Mouse (Mus musculus) hindbrain, embryonic 15.5 days (tissue): ENCODE measurements around the gene Skap2. TPM values are rescaled to one million over a fixed set of nuclear protein-coding genes. Genes with fewer than 3 reads are reported as not detected.

Experiments
- ATAC-seq: fragments of 200-750 bp; cut with Nextera tagmentation; 2 replicates; pipeline ENCODE4 v1.8.0; 2017; ENCODE audit warnings: low read depth, moderate number of reproducible peaks, moderate TSS enrichment; ENCODE audit not compliant: low FRiP score
- H3K27ac ChIP-seq: fragments of 300-500 bp; sonication (generic); replicated peaks from 2 replicates; pipeline ENCODE4 v1.5.1; 2015; ENCODE audit warnings: mild to moderate bottlenecking, inconsistent platforms
- H3K27me3 ChIP-seq: fragments of 300-500 bp; sonication (generic); 2 replicates; pipeline ENCODE4 v1.6.1; 2015; ENCODE audit warnings: control low read depth, inconsistent platforms
- H3K36me3 ChIP-seq: fragments of 300-500 bp; sonication (generic); 2 replicates; pipeline ENCODE4 v1.6.1; 2015; ENCODE audit warnings: control low read depth, inconsistent platforms
- H3K4me1 ChIP-seq: fragments of 300-500 bp; sonication (generic); replicated peaks from 2 replicates; pipeline ENCODE4 v1.6.1; 2015; ENCODE audit warnings: control low read depth, inconsistent platforms
- H3K4me2 ChIP-seq: fragments of 300-500 bp; sonication (generic); 2 replicates; pipeline ENCODE4 v1.6.1; 2015; ENCODE audit warnings: moderate library complexity, mild to moderate bottlenecking, inconsistent platforms
- H3K4me3 ChIP-seq: fragments of 300-500 bp; sonication (generic); 2 replicates; pipeline ENCODE4 v1.5.1; 2015; ENCODE audit warnings: mild to moderate bottlenecking, inconsistent platforms
- H3K9ac ChIP-seq: fragments of 300-500 bp; sonication (generic); 2 replicates; pipeline ENCODE4 v1.6.1; 2015; ENCODE audit warnings: inconsistent platforms
- H3K9me3 ChIP-seq: fragments of 300-500 bp; sonication (generic); 2 replicates; pipeline ENCODE4 v1.6.1; 2016; ENCODE audit warnings: control low read depth, inconsistent platforms
- WGBS: fragments of 180-500 bp; shearing (Covaris S2); methylation state at CpG from one replicate; pipeline ENCODE4 v1.1.7; 2015; 5-methylcytosine and 5-hydroxymethylcytosine counted together
- polyA plus RNA-seq: library from polyadenylated mRNA; unstranded; fragments of >200 nt; fragmentation: Nextera tagmentation; extraction: Ambion mirVana; gene quantifications from 2 replicates; pipeline ENCODE4 v1.2.1, GENCODE M21; 2015

Skap2 gene
- polyA plus RNA-seq, 1 experiment from 2014 or later, result 27.4 TPM

DNA sequence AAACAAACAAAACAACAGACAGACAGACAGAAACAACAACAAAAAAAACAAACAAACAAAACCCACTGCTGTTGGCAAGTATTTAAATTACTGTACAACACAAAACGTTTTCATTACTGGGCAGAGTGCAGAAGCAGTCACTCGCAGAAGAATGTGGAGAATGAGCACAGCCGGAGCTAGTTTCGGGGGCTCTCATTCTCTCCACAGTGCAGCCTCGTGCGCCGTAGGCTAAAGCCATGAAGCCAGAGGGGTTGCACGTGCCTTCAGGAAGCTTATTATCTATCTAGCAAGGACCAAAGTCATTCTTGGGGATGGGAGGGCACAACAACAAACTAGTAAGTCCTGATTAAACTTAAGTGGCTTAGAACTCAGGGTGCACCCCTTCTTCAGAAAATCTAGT is 152.0 kb downstream of the Skap2 start:
- 26% methylated on average over 8 of the region's 8 CpGs for WGBS
- Histone ChIP-seq H3K36me3 (no peaks in the 10 kb centered on the region), H3K9ac (no peak overlapping the region), H3K27ac (no peak overlapping the region), H3K27me3 (no peaks in the 10 kb centered on the region), H3K4me3 (no peak overlapping the region), H3K4me2 (no peak overlapping the region), H3K9me3 (no peaks in the 10 kb centered on the region), H3K4me1 (0 out of 2 replicates have a peak, but pooled peaks cover 10% of the 10 kb centered on the region)
- ATAC-seq, result no peak

DNA sequence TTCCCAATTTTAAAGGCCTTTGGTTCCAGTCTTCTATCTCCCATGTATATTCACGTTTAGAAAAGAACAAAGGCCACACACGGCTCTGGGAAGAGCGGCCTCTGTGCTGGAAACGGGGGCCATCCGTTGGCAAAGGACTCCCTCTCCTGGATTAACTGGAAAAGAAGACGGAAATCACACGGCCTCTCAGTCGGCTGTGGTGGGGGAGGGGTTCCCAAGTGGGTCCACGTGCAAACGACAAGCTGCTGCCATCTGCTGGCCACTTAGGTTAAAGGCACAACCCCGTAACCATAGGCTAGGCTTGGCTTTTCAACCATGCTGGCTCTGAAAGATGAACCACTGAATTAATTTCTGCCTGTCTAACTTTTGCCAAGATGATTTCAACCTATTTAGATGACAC is 154.5 kb downstream of the Skap2 start:
- no peak overlapping the region for H3K4me3 ChIP-seq
- under 1% methylated on average over 11 of the region's 11 CpGs for WGBS
- ATAC-seq, result peak; percentile 98

GRCm38 (mm10) chr6:51853291-51853690 is 159.1 kb downstream of the Skap2 start:
- Histone ChIP-seq H3K9me3 (no peaks in the 10 kb centered on the region), H3K27ac (peak overlapping the region; percentile 36), H3K9ac (no peak overlapping the region), H3K36me3 (no peaks in the 10 kb centered on the region), H3K4me1 (peaks cover 46% of the 10 kb centered on the region), H3K4me3 (no peak overlapping the region), H3K27me3 (no peaks in the 10 kb centered on the region), H3K4me2 (no peak overlapping the region)
- WGBS, result 63% methylated on average over 3 of the region's 3 CpGs
- ATAC-seq, result no peak

More for the DNA sequence above, 154.5 kb downstream of the Skap2 start:
- Histone ChIP-seq H3K27ac (peak overlapping the region; percentile 79), H3K9me3 (no peaks in the 10 kb centered on the region), H3K9ac (no peak overlapping the region), H3K4me1 (peaks cover 11% of the 10 kb centered on the region), H3K36me3 (no peaks in the 10 kb centered on the region), H3K27me3 (no peaks in the 10 kb centered on the region), H3K4me2 (peak overlapping the region; percentile 26; the same call in 1 of the 2 replicates)

DNA sequence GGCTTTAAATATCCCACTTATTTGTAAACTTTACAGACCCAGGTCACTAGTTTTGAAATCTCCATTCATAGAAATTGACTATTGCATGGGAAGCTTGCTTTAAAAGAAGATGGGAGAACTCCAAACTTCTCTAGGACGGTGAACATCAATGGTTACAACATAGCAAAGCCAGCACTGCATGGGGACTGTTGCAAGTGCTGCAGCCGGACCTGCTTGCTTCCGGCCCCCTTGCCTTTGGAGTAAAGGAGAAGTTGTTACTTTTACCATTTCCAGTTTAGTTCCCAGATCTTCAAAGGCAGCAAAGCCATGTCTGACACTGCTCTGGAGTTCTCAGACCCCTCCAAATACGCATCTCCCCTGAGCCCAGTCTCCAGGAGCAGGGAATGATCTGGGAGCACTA is 159.7 kb downstream of the Skap2 start:
- 66% methylated on average over 4 of the region's 4 CpGs for WGBS

DNA sequence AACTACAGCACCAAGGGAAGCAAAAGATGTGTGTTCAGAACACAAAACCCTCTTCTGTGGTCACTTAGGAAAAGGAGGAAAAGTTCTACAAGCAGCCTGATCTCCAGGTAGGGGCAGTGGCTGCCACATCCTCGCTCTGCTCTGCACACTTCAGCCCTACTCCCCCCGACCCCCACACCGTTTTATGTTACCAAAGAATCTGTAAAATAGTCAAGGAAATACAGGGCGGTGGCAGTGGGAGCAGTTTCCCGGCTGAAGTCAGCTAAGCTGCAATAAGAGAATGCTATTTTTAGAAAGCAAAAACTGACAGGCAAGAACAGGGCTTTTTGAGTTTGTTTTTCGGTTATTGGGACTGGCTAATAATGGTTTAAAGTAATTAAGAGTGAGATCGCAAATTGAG is 160.8 kb downstream of the Skap2 start:
- 44% methylated on average over 7 of the region's 7 CpGs for WGBS
- H3K4me3 ChIP-seq, result no peak overlapping the region
- no peaks in the 10 kb centered on the region for H3K27me3 ChIP-seq
- peaks cover 63% of the 10 kb centered on the region for H3K4me1 ChIP-seq
- no peak for ATAC-seq
- 0 out of 2 replicates have a peak overlapping the region, but pooled peaks have one; percentile 2 for H3K4me2 ChIP-seq
- no peaks in the 10 kb centered on the region for H3K9me3 ChIP-seq
- H3K36me3 ChIP-seq, result no peaks in the 10 kb centered on the region
- H3K9ac ChIP-seq, result no peak overlapping the region
- peak overlapping the region; percentile 96 for H3K27ac ChIP-seq

More for the DNA sequence above, 159.7 kb downstream of the Skap2 start:
- Histone ChIP-seq H3K27ac (peak overlapping the region; percentile 36), H3K4me2 (no peak overlapping the region), H3K4me3 (no peak overlapping the region), H3K4me1 (peaks cover 52% of the 10 kb centered on the region), H3K36me3 (no peaks in the 10 kb centered on the region), H3K9ac (no peak overlapping the region), H3K27me3 (no peaks in the 10 kb centered on the region), H3K9me3 (no peaks in the 10 kb centered on the region)
- no peak for ATAC-seq

- Histone ChIP-seq H3K4me1 (peaks cover 68% of the 10 kb centered on the region), H3K9me3 (no peaks in the 10 kb centered on the region), H3K9ac (0 out of 2 replicates have a peak overlapping the region, but pooled peaks have one; percentile 31), H3K4me2 (peak overlapping the region; percentile 36), H3K27me3 (no peaks in the 10 kb centered on the region), H3K36me3 (no peaks in the 10 kb centered on the region), H3K4me3 (no peak overlapping the region), H3K27ac (peak overlapping the region; percentile 96)
- WGBS, result 29% methylated on average over 13 of the region's 13 CpGs
- no peak for ATAC-seq
Observed at GRCm38 (mm10) chr6:51850030-51850817, 162.1 kb downstream of the Skap2 start.

GRCm38 (mm10) chr6:51849561-51849960 is 162.8 kb downstream of the Skap2 start:
- Histone ChIP-seq H3K9me3 (no peaks in the 10 kb centered on the region), H3K9ac (peak overlapping the region; percentile 35), H3K4me3 (no peak overlapping the region), H3K4me2 (peak overlapping the region; percentile 36), H3K27me3 (no peaks in the 10 kb centered on the region), H3K4me1 (peaks cover 71% of the 10 kb centered on the region), H3K36me3 (no peaks in the 10 kb centered on the region), H3K27ac (peak overlapping the region; percentile 96)
- peak; percentile 80 for ATAC-seq
- 13% methylated on average over 10 of the region's 10 CpGs for WGBS

- Histone ChIP-seq H3K4me1 (peaks cover 53% of the 10 kb centered on the region), H3K27ac (peak overlapping the region; percentile 62), H3K9me3 (no peaks in the 10 kb centered on the region), H3K27me3 (no peaks in the 10 kb centered on the region), H3K4me2 (no peak overlapping the region), H3K4me3 (no peak overlapping the region), H3K9ac (no peak overlapping the region), H3K36me3 (no peaks in the 10 kb centered on the region)
- ATAC-seq, result no peak
- 22% methylated on average over 11 of the region's 11 CpGs for WGBS
Observed at GRCm38 (mm10) chr6:51844106-51844505, 168.2 kb downstream of the Skap2 start.

- ATAC-seq, result no peak
- H3K9ac ChIP-seq, result no peak overlapping the region
Observed at GRCm38 (mm10) chr6:51843081-51843480, 169.3 kb downstream of the Skap2 start.

DNA sequence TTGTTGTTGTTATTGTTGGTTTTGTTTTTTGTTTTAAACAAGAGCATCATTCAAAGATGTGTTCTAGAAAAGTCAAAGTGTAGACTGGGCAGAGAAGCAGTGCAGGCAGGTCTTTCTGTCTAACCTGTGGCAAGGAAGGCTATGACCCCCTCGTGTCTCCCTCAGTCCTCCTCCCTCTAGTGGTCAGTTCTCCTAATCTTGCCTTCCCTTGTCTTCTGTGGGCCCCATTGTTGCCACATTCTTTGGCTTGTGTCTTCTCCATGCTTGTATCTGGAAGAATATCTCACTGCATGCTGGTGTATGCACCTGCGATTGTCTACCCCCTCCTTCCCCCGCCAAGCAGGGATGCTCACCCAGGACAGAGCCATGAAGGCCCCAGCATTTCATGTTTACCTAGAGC is 174.2 kb downstream of the Skap2 start:
- Histone ChIP-seq H3K27me3 (no peaks in the 10 kb centered on the region), H3K36me3 (no peaks in the 10 kb centered on the region), H3K4me3 (no peak overlapping the region), H3K4me1 (peaks cover 6% of the 10 kb centered on the region), H3K9ac (no peak overlapping the region), H3K9me3 (no peaks in the 10 kb centered on the region), H3K27ac (no peak overlapping the region), H3K4me2 (no peak overlapping the region)
- 78% methylated on average over 3 of the region's 3 CpGs for WGBS
- ATAC-seq, result no peak

More at GRCm38 (mm10) chr6:51843081-51843480, 169.3 kb downstream of the Skap2 start:
- Histone ChIP-seq H3K4me1 (peaks cover 43% of the 10 kb centered on the region), H3K27ac (peak overlapping the region; percentile 62), H3K4me2 (no peak overlapping the region), H3K36me3 (no peaks in the 10 kb centered on the region), H3K9me3 (no peaks in the 10 kb centered on the region), H3K4me3 (no peak overlapping the region), H3K27me3 (no peaks in the 10 kb centered on the region)
- WGBS, result 46% methylated on average over 9 of the region's 9 CpGs

GRCm38 (mm10) chr6:51833362-51833761 is 179.0 kb downstream of the Skap2 start:
- Histone ChIP-seq H3K4me3 (no peak overlapping the region), H3K27me3 (no peaks in the 10 kb centered on the region), H3K27ac (0 out of 2 replicates have a peak overlapping the region, but pooled peaks have one; percentile 12), H3K36me3 (no peaks in the 10 kb centered on the region), H3K9me3 (no peaks in the 10 kb centered on the region), H3K4me2 (no peak overlapping the region), H3K4me1 (no peaks in the 10 kb centered on the region), H3K9ac (no peak overlapping the region)
- no peak for ATAC-seq
- 75% methylated on average over 2 of the region's 2 CpGs for WGBS

GRCm38 (mm10) chr6:51825621-51826021 is 186.7 kb downstream of the Skap2 start:
- Histone ChIP-seq H3K27me3 (no peaks in the 10 kb centered on the region), H3K4me1 (no peaks in the 10 kb centered on the region), H3K4me3 (no peak overlapping the region), H3K9me3 (no peaks in the 10 kb centered on the region), H3K36me3 (no peaks in the 10 kb centered on the region), H3K4me2 (no peak overlapping the region), H3K27ac (no peak overlapping the region), H3K9ac (no peak overlapping the region)
- 34% methylated on average over 4 of the region's 4 CpGs for WGBS
- peak; percentile 27; the same call in 1 of the 2 replicates for ATAC-seq
